Mouse (Mus musculus): Measurements from ENCODE around the gene Dvl3. TPM values are rescaled to one million over a fixed set of nuclear protein-coding genes. Genes with fewer than 3 reads are reported as not detected.

Dvl3 gene
- total and polyA plus RNA-seq, 3 experiments = 28.7 to 49.7 (median 46.0) TPM

DNA sequence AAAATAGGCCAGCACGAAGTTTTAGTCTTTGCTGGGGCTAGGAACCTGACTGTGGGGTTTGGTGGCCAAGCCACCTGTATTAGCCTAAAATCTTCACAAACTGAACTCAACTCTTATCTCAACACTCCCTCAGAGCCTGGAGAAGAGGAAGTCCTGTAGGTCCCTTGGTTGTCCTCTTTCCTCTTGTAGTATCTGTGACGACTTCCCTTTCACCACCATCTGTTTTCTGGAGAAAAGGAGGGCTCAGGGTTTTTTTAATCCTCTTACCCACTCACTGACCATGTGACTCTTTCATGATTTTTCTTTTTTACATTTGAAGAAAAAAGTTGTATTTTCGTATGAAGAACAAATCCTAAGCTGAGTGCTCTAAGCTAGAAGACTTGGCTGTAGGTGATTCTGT, 22.9 kb downstream of the Dvl3 start:
- 61% methylated on average over 3 of the region's 3 CpGs for WGBS

DNA sequence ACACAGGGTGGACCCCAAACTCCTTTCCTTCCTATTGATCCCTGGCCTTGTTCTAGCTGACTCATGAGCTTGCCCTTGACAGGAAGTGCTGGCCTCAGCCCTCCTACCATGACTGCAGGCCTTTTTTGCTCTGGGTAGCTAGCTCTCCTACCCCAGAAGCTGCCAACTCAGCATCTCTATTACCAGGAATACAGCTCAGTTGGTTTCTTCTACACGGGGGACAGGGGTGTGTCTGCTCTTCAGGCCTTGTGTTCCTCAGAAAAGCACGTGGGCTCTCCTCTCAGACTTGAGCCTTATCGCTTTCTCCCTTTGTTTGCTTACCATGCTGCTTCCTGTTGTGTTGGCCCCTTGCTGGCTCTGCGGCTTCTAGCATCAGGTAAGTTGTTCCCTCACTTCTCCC, 23.7 kb downstream of the Dvl3 start:
- peaks cover 10% of the 10 kb centered on the region for H3K36me3 ChIP-seq (ENCODE audit: control insufficient read depth, insufficient read depth, low read length)
- H3K4me3 ChIP-seq = no peak overlapping the region
- H3K4me1 ChIP-seq (ENCODE audit: control insufficient read depth, insufficient read depth, low read length) = peaks cover 7% of the 10 kb centered on the region
- intact Hi-C loops (cut with DNase I) = no loop called here
- no peak overlapping the region for H3K9ac ChIP-seq (ENCODE audit: low read depth, low read length)
- no peak for DNase-seq
- 57% methylated on average over 4 of the region's 4 CpGs for whole genome bisulfite sequencing
- H3K79me2 ChIP-seq (replicated peaks; ENCODE audit: control insufficient read depth, insufficient read depth, low read length) = peaks cover 7% of the 10 kb centered on the region
- TF ChIP-seq POLR2A (IDR thresholded peaks at IDR 0.05; ENCODE audit: insufficient read depth, low read depth, low read length) (no peak), CTCF (IDR thresholded peaks at IDR 0.05) (no peak), EP300 (IDR thresholded peaks at IDR 0.05; ENCODE audit: insufficient read depth, low read depth, low read length) (no peak)
- no peaks in the 10 kb centered on the region for H3K27me3 ChIP-seq (ENCODE audit: control insufficient read depth, insufficient read depth, low read length)
- no peak overlapping the region for H3K27ac ChIP-seq

More for the DNA sequence above, 22.9 kb downstream of the Dvl3 start:
- Histone ChIP-seq H3K36me3 (ENCODE audit: control insufficient read depth, insufficient read depth, low read length) (peaks cover 10% of the 10 kb centered on the region), H3K79me2 (replicated peaks; ENCODE audit: control insufficient read depth, insufficient read depth, low read length) (peaks cover 7% of the 10 kb centered on the region), H3K27me3 (ENCODE audit: control insufficient read depth, insufficient read depth, low read length) (no peaks in the 10 kb centered on the region), H3K4me3 (no peak overlapping the region), H3K27ac (no peak overlapping the region), H3K4me1 (ENCODE audit: control insufficient read depth, insufficient read depth, low read length) (peaks cover 7% of the 10 kb centered on the region), H3K9ac (ENCODE audit: low read depth, low read length) (no peak overlapping the region)
- TF ChIP-seq EP300 (IDR thresholded peaks at IDR 0.05; ENCODE audit: insufficient read depth, low read depth, low read length) (no peak), POLR2A (IDR thresholded peaks at IDR 0.05; ENCODE audit: insufficient read depth, low read depth, low read length) (no peak), CTCF (IDR thresholded peaks at IDR 0.05) (no peak)
- intact Hi-C loops (cut with DNase I) = loop anchor here (5.0 kb wide), 2 partner anchors 112 to 133 kb away; partner anchors contain the start of gene Abcc5
- no peak for DNase-seq

DNA sequence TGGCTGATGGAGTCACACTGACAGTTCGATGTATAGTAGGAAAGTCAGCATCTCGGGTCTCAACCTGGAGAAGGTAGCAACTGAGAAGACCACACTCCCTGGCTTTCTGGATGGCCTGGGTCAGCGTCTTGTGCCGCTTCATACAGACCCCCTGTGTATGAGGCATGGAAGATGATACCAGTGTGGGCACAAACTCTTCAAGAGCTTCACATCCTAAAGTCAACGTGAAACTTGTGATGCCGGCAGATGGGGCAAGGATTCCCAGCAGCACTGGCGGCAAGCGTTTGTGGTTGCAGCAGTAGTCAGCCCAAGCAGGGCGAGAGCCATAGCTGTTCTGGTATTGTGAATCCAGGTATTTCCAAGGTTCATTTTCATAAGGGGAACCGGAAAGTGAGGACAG, 28.9 kb downstream of the Dvl3 start:
- Histone ChIP-seq H3K4me3 (no peak overlapping the region), H3K27ac (no peak overlapping the region), H3K4me1 (ENCODE audit: control insufficient read depth, insufficient read depth, low read length) (peaks cover 6% of the 10 kb centered on the region), H3K36me3 (ENCODE audit: control insufficient read depth, insufficient read depth, low read length) (peaks cover 3% of the 10 kb centered on the region), H3K79me2 (replicated peaks; ENCODE audit: control insufficient read depth, insufficient read depth, low read length) (peaks cover 1% of the 10 kb centered on the region; the same call in 1 of the 2 replicates), H3K9ac (ENCODE audit: low read depth, low read length) (no peak overlapping the region), H3K27me3 (ENCODE audit: control insufficient read depth, insufficient read depth, low read length) (no peaks in the 10 kb centered on the region)
- intact Hi-C loops (cut with DNase I) = loop anchor here (5.0 kb wide), 1 partner anchor 172 kb away; the partner anchor contains the start of genes Clcn2 and Polr2h
- no peak for DNase-seq
- TF ChIP-seq CTCF (IDR thresholded peaks at IDR 0.05) (no peak), EP300 (IDR thresholded peaks at IDR 0.05; ENCODE audit: insufficient read depth, low read depth, low read length) (no peak), POLR2A (IDR thresholded peaks at IDR 0.05; ENCODE audit: insufficient read depth, low read depth, low read length) (no peak)
- 88% methylated on average over 10 of the region's 10 CpGs for WGBS

DNA sequence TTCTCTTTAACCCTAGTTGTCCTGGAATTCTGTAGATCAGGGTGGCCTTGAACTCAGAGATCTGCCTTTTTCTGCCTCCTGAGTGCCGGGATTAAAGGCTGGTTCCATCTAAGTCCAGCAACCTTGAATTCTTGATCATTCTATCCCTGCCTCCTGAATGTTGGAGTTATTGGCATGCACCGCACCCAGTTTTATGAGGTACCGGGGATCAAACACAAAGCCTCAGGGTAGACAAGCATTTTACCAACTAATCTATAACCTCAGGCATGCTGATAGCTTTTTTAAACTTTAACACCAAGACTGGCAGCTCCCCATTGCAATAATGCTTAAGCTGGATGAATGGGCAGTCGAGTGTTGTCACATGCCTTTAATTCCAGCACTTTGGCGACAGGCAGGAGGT, 30.6 kb downstream of the Dvl3 start:
- intact Hi-C loops (cut with DNase I) = loop anchor here (5.0 kb wide), 1 partner anchor 170 kb away; the partner anchor contains the start of genes Clcn2 and Polr2h
- Histone ChIP-seq H3K27me3 (ENCODE audit: control insufficient read depth, insufficient read depth, low read length) (no peaks in the 10 kb centered on the region), H3K4me3 (no peak overlapping the region; the same call in 1 of the 2 replicates), H3K79me2 (replicated peaks; ENCODE audit: control insufficient read depth, insufficient read depth, low read length) (peaks cover 1% of the 10 kb centered on the region; the same call in 1 of the 2 replicates), H3K36me3 (ENCODE audit: control insufficient read depth, insufficient read depth, low read length) (peaks cover 3% of the 10 kb centered on the region), H3K9ac (ENCODE audit: low read depth, low read length) (no peak overlapping the region), H3K4me1 (ENCODE audit: control insufficient read depth, insufficient read depth, low read length) (peaks cover 6% of the 10 kb centered on the region), H3K27ac (no peak overlapping the region)
- DNase-seq = no peak
- 53% methylated on average over 5 of the region's 5 CpGs for WGBS
- TF ChIP-seq EP300 (IDR thresholded peaks at IDR 0.05; ENCODE audit: insufficient read depth, low read depth, low read length) (no peak), POLR2A (IDR thresholded peaks at IDR 0.05; ENCODE audit: insufficient read depth, low read depth, low read length) (no peak), CTCF (IDR thresholded peaks at IDR 0.05) (no peak)

DNA sequence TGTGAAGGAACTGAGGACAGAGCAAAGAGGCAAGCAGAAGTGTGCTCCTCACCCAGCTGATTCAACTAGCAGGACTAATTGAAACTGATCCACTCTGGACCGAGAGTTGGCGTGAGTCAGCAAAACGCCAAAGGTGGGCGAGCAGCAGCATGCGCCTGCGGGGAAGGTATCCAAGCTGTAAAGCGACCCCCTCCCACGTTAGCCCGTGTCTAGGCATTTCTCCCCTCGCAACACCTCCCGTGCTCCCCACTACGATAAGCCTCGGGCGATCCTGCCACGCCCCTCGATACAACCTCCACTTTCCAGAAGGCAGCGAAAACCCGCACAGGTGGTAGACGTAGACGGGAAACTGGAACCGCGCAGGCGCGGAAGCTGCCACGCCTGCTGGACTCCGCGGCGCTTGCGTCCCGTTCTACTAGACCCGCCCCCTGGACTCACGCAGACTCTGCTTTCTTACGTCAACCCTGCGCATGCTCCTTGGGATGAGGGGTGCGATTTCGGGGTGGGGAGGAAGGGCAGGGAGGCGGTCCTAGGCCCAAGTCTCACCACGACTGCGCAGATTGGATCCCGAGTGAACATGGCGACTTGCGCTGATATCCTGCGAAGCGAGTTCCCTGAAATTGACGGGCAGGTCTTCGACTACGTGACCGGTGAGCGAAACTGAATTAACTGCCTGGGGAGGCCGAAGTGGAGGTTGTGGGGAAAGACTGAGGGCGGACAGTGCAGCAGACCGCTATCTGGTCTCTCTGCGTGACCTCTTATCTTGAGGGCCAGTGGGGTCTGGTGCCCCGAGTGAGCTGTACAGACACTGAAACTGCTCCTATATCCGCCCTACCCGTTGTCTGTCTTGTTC, 31.5 kb downstream of the Dvl3 start, which contains the start of gene Abcf3:
Gene Abcf3 (plus strand): TSS at position 482 of the 853 bp plus-strand sequence.
- peaks cover 3% of the 10 kb centered on the region; the same call in 1 of the 2 replicates for H3K36me3 ChIP-seq (ENCODE audit: control insufficient read depth, insufficient read depth, low read length)
- peak within 1 kb of the TSS; percentile 97 for H3K4me3 ChIP-seq
- peak; percentile 96 to 99 for DNase-seq
- intact Hi-C loops (cut with DNase I) = loop anchor here (1.0 to 5.0 kb wide), 6 partner anchors 13 to 169 kb away; partner anchors contain the start of genes Alg3, Ap2m1, Clcn2 and Dvl3
- H3K27ac ChIP-seq = peak within 1 kb of the TSS; percentile 89
- H3K27me3 ChIP-seq (ENCODE audit: control insufficient read depth, insufficient read depth, low read length) = no peaks in the 10 kb centered on the region
- under 1% methylated on average over 56 of the region's 56 CpGs for WGBS
- H3K4me1 ChIP-seq (ENCODE audit: control insufficient read depth, insufficient read depth, low read length) = peaks cover 6% of the 10 kb centered on the region
- TF ChIP-seq EP300 (IDR thresholded peaks at IDR 0.05; ENCODE audit: insufficient read depth, low read depth, low read length) (no peak), POLR2A (IDR thresholded peaks at IDR 0.05; ENCODE audit: insufficient read depth, low read depth, low read length) (peak; percentile 98), CTCF (IDR thresholded peaks at IDR 0.05) (no peak)
- peaks cover 1% of the 10 kb centered on the region; the same call in 1 of the 2 replicates for H3K79me2 ChIP-seq (replicated peaks; ENCODE audit: control insufficient read depth, insufficient read depth, low read length)
- peak within 1 kb of the TSS; percentile 77 for H3K9ac ChIP-seq (ENCODE audit: low read depth, low read length)

Data from heart, adult 2 months (tissue).